Mouse (Mus musculus) stomach, embryonic 16.5 days (tissue): ENCODE data around the gene Ank3. TPM values are rescaled to one million over a fixed set of nuclear protein-coding genes. Genes with fewer than 3 reads are reported as not detected.

Experiments used
- ATAC-seq: fragments of 200-750 bp; cut with Nextera tagmentation; 2 replicates; pipeline ENCODE4 v1.8.0; 2017; ENCODE audit warnings: moderate number of reproducible peaks, moderate TSS enrichment; ENCODE audit not compliant: insufficient read depth, low FRiP score
- H3K27ac ChIP-seq: fragments of 300-500 bp; sonication (generic); 2 replicates; pipeline ENCODE4 v1.5.1; 2014; ENCODE audit warnings: low read length
- H3K27me3 ChIP-seq: fragments of 300-500 bp; sonication (generic); 2 replicates; pipeline ENCODE4 v1.6.1; 2014; ENCODE audit warnings: low read length, control low read depth, mixed read lengths; ENCODE audit not compliant: control insufficient read depth, insufficient read depth
- H3K36me3 ChIP-seq: fragments of 300-500 bp; sonication (generic); 2 replicates; pipeline ENCODE4 v1.6.1; 2014; ENCODE audit warnings: low read length; ENCODE audit not compliant: control insufficient read depth, insufficient read depth
- H3K4me1 ChIP-seq: fragments of 300-500 bp; sonication (generic); 2 replicates; pipeline ENCODE4 v1.6.1; 2014; ENCODE audit warnings: low read length, control low read depth, mixed read lengths; ENCODE audit not compliant: control insufficient read depth, insufficient read depth
- H3K4me2 ChIP-seq: fragments of 300-500 bp; sonication (generic); 2 replicates; pipeline ENCODE4 v1.6.1; 2014; ENCODE audit warnings: low read depth, low read length, mixed read lengths
- H3K4me3 ChIP-seq: fragments of 300-500 bp; sonication (generic); replicated peaks from 2 replicates; pipeline ENCODE4 v1.5.1; 2014; ENCODE audit warnings: mild to moderate bottlenecking, low read length
- H3K9ac ChIP-seq: fragments of 300-500 bp; sonication (generic); 2 replicates; pipeline ENCODE4 v1.6.1; 2014; ENCODE audit warnings: low read length
- H3K9me3 ChIP-seq: fragments of 300-500 bp; sonication (generic); replicated peaks from 2 replicates; pipeline ENCODE4 v1.6.1; 2016; ENCODE audit warnings: low read length, control low read depth; ENCODE audit not compliant: control insufficient read depth
- WGBS: fragments of 180-500 bp; shearing (Covaris S2); extraction: QIAGEN DNeasy Blood & Tissue Kit; methylation state at CpG from one replicate; pipeline ENCODE4 v1.1.7; 2014; 5-methylcytosine and 5-hydroxymethylcytosine counted together
- polyA plus RNA-seq: library from polyadenylated mRNA; unstranded; fragments of >200 nt; fragmentation: Nextera tagmentation; extraction: Ambion mirVana; gene quantifications from 2 replicates; pipeline ENCODE4 v1.2.1, GENCODE M21; 2015

Gene Ank3
- polyA plus RNA-seq, 1 experiment from 2014 or later = 37.7 TPM

GRCm38 (mm10) chr10:69452180-69452977, 53.8 kb downstream of the Ank3 start:
- Histone ChIP-seq H3K36me3 (no peaks in the 10 kb centered on the region), H3K4me2 (peak overlapping the region; percentile 36), H3K9ac (no peak overlapping the region), H3K9me3 (no peaks in the 10 kb centered on the region), H3K4me3 (no peak overlapping the region), H3K27me3 (no peaks in the 10 kb centered on the region), H3K4me1 (no peaks in the 10 kb centered on the region), H3K27ac (no peak overlapping the region)
- 0 out of 2 replicates have a peak, but pooled peaks have one; percentile 33 for ATAC-seq
- 43% methylated on average over 9 of the region's 9 CpGs for WGBS

DNA sequence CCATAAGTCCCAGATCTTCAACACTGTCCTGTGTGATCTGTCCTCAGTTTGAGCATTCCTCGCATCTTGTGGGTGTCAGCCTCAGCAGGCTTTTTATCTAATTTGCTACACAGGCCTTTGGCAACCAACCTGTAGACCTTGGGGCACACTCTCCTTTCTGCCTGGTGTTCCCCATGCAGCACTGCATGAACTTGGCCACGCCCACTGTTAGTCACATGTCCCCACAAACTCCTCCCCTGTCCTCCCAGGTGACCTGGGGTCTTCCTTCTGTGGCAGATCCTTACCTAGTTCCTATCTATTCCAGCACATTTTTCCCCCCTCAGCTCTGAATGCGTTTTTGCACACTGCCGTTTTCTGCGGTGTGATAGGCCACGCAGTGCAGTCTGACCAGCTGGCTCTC, 55.0 kb downstream of the Ank3 start:
- WGBS = 88% methylated on average over 6 of the region's 6 CpGs

DNA sequence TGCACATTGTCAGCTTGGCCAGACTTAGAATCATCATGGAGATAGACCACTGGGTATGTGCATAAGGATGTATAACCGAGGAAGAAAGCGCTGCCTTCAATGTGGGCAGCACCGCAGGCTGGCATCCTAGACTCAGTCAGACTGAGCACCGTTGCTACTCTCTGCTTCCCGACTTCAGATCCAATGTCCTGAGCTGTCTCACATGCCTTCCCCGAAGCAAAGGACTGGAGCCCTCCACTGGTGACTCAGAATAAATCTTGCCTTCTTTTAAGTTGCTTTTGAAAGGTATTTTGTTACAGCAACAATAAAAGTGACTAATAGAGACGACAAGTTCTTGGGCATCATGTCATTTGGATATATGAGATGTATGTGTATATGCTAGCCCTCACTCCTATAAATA, 55.9 kb downstream of the Ank3 start:
- no peaks in the 10 kb centered on the region for H3K27me3 ChIP-seq
- H3K4me1 ChIP-seq = no peaks in the 10 kb centered on the region
- H3K4me3 ChIP-seq = no peak overlapping the region
- H3K27ac ChIP-seq = no peak overlapping the region
- H3K9ac ChIP-seq = no peak overlapping the region
- H3K9me3 ChIP-seq = no peaks in the 10 kb centered on the region
- 67% methylated on average over 7 of the region's 7 CpGs for WGBS
- H3K4me2 ChIP-seq = no peak overlapping the region
- ATAC-seq = no peak
- H3K36me3 ChIP-seq = no peaks in the 10 kb centered on the region

More for the DNA sequence above, 55.0 kb downstream of the Ank3 start:
- H3K4me1 ChIP-seq = no peaks in the 10 kb centered on the region
- ATAC-seq = no peak
- no peak overlapping the region for H3K4me3 ChIP-seq
- H3K27ac ChIP-seq = no peak overlapping the region
- no peaks in the 10 kb centered on the region for H3K9me3 ChIP-seq
- H3K36me3 ChIP-seq = no peaks in the 10 kb centered on the region
- no peak overlapping the region for H3K9ac ChIP-seq
- H3K4me2 ChIP-seq = no peak overlapping the region
- H3K27me3 ChIP-seq = no peaks in the 10 kb centered on the region

DNA sequence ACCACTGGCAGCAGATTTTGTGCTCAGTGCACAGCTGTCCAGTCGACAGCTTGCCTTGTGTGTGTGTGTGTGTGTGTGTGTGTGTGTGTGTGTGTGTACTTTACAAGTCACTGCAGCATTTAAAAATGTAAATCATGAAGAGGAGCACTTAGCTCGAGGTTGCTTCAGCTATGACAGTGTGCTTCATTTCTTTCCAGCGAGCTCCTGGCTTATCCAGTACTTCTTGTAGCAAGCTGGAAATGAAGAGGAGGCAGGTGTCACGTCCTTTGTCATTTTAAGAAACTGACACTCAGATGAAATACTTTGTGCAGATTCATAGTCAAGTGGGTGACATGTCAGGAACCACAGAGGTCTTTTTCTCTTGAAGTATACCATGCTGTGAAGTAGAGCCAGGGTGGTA, 66.3 kb downstream of the Ank3 start:
- Histone ChIP-seq H3K4me2 (no peak overlapping the region), H3K4me1 (no peaks in the 10 kb centered on the region), H3K9me3 (no peaks in the 10 kb centered on the region), H3K27ac (no peak overlapping the region), H3K9ac (no peak overlapping the region), H3K36me3 (no peaks in the 10 kb centered on the region), H3K4me3 (no peak overlapping the region), H3K27me3 (no peaks in the 10 kb centered on the region)
- 51% methylated on average over 4 of the region's 4 CpGs for WGBS
- no peak for ATAC-seq

DNA sequence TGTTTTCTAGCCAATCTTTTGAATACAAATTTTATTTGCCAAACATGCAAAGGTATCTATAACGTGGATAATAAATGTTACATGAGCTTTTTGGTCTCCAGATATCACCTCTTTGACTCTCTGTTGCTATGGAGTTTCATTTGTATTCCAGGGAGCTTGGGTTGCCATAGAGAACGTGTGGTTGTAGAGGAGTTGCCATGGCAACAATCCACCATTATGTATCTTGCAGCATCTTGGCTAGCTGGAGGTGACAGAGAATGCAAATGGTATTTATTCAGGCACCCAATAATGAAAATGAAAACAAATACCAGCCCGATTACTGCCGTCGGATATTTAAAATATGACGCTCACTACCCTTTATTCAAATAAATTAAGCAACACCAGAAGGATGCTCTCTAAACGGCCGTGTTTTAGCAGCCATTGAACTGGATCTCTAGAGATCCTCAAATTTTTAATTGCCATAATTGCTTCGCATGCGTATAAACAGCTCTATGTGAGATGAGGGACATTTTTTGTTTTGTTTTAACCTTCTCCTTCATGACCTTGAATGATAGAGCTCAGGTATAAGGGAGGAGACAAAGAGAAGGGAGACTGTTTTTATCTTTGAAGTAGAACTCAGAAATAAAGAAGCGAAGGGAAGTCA, 67.1 kb downstream of the Ank3 start:
- no peaks in the 10 kb centered on the region for H3K27me3 ChIP-seq

GRCm38 (mm10) chr10:69466201-69466585, 67.6 kb downstream of the Ank3 start:
- H3K4me3 ChIP-seq = no peak overlapping the region
- WGBS = 71% methylated on average over 2 of the region's 2 CpGs
- no peak overlapping the region for H3K9ac ChIP-seq
- no peaks in the 10 kb centered on the region for H3K36me3 ChIP-seq
- H3K4me2 ChIP-seq = no peak overlapping the region
- no peak for ATAC-seq
- no peak overlapping the region for H3K27ac ChIP-seq
- H3K27me3 ChIP-seq = no peaks in the 10 kb centered on the region
- H3K9me3 ChIP-seq = no peaks in the 10 kb centered on the region
- no peaks in the 10 kb centered on the region for H3K4me1 ChIP-seq

More for the DNA sequence above, 67.1 kb downstream of the Ank3 start:
- Histone ChIP-seq H3K4me2 (no peak overlapping the region), H3K4me1 (no peaks in the 10 kb centered on the region), H3K36me3 (no peaks in the 10 kb centered on the region), H3K27ac (no peak overlapping the region), H3K9ac (no peak overlapping the region), H3K4me3 (no peak overlapping the region), H3K9me3 (no peaks in the 10 kb centered on the region)
- 69% methylated on average over 11 of the region's 11 CpGs for WGBS
- no peak for ATAC-seq

DNA sequence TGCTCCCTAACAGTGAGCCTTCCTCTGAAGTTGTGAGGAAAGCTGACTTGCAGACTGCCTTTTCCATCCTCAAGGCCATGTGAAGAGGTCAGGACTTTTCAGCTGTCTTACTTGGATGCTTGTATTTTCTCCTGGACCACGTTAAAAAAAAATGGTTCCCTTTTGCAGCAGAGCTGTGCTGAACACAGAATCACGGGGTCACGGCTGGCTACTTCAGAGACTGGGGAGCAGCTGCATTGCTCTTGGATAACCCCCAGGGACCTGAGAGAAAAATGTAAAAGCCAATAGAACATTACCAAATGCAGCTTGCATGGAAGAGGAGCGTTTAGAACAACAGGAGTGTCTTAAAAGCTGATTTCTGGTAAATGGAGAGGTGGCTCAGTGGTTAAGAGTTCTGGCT, 68.0 kb downstream of the Ank3 start:
- Histone ChIP-seq H3K9me3 (no peaks in the 10 kb centered on the region), H3K27ac (no peak overlapping the region), H3K4me3 (no peak overlapping the region), H3K27me3 (no peaks in the 10 kb centered on the region), H3K36me3 (no peaks in the 10 kb centered on the region), H3K4me1 (no peaks in the 10 kb centered on the region), H3K9ac (no peak overlapping the region), H3K4me2 (no peak overlapping the region)
- ATAC-seq = no peak
- WGBS = 59% methylated on average over 4 of the region's 4 CpGs

- WGBS = 62% methylated on average over 2 of the region's 2 CpGs
- H3K9ac ChIP-seq = no peak overlapping the region
- H3K9me3 ChIP-seq = no peaks in the 10 kb centered on the region
- H3K27me3 ChIP-seq = no peaks in the 10 kb centered on the region
- H3K4me2 ChIP-seq = no peak overlapping the region
- ATAC-seq = no peak
- H3K36me3 ChIP-seq = no peaks in the 10 kb centered on the region
- H3K4me1 ChIP-seq = no peaks in the 10 kb centered on the region
- no peak overlapping the region for H3K4me3 ChIP-seq
- no peak overlapping the region for H3K27ac ChIP-seq
These were observed 68.6 kb downstream of the Ank3 start for GRCm38 (mm10) chr10:69467182-69467581.

DNA sequence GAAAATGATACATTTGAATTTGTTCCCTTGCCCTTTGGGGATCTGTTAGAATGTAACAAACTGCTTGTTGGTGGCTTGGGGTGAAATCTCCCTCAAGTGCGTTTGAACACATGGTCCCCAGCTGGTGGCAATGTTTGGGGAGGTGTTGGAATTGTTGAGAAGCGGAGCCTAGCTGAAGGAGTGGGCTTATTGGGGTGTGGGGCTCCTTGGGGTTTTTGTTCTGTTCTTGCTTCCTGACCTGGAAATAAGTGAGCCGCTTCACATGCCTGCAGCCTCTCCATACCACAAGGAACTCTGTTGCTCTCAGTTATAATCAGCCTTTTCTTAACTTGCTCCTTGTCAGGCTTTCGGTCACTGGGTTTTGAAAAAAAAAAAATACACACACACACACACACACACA, 73.3 kb downstream of the Ank3 start:
- Histone ChIP-seq H3K27me3 (no peaks in the 10 kb centered on the region), H3K36me3 (no peaks in the 10 kb centered on the region), H3K9me3 (no peaks in the 10 kb centered on the region), H3K4me3 (no peak overlapping the region), H3K4me2 (no peak overlapping the region), H3K27ac (no peak overlapping the region), H3K4me1 (no peaks in the 10 kb centered on the region), H3K9ac (no peak overlapping the region)
- no peak for ATAC-seq
- 65% methylated on average over 4 of the region's 4 CpGs for WGBS
